Mouse (Mus musculus) forebrain, embryonic 14.5 days (tissue): ENCODE results near the gene Arid4a. TPM values are rescaled to one million over a fixed set of nuclear protein-coding genes. Genes with fewer than 3 reads are reported as not detected.
"Not testable (repeated sequence)": the region's sequence is repeated elsewhere in the genome, so short reads cannot be mapped to it uniquely, and the experiment has no call there.

Experiments
- ATAC-seq: fragments of 200-750 bp; cut with Nextera tagmentation; 2 replicates; pipeline ENCODE4 v1.8.0; 2017; ENCODE audit warnings: mild to moderate bottlenecking, moderate library complexity
- DNase-seq: peaks from one replicate; pipeline ENCODE4 v3.0.0-alpha.2; 2015; ENCODE audit warnings: low spot score
- H3K27ac ChIP-seq: fragments of 300-500 bp; sonication (generic); 2 replicates; pipeline ENCODE4 v1.5.1; 2014; ENCODE audit warnings: low read depth, mild to moderate bottlenecking, control low read depth, low read length, moderate library complexity
- H3K27me3 ChIP-seq: fragments of 300-500 bp; sonication (generic); replicated peaks from 2 replicates; pipeline ENCODE4 v1.6.1; 2014; ENCODE audit warnings: low read length, control low read depth, mixed read lengths; ENCODE audit not compliant: control insufficient read depth, insufficient read depth
- H3K36me3 ChIP-seq: fragments of 300-500 bp; sonication (generic); 2 replicates; pipeline ENCODE4 v1.6.1; 2014; ENCODE audit warnings: low read length, control low read depth; ENCODE audit not compliant: control insufficient read depth, insufficient read depth
- H3K4me1 ChIP-seq: fragments of 300-500 bp; sonication (generic); 2 replicates; pipeline ENCODE4 v1.6.1; 2014; ENCODE audit warnings: antibody characterized with exemption, low read length, control low read depth; ENCODE audit not compliant: control insufficient read depth, insufficient read depth
- H3K4me2 ChIP-seq: fragments of 300-500 bp; sonication (generic); 2 replicates; pipeline ENCODE4 v1.6.1; 2014; ENCODE audit warnings: mild to moderate bottlenecking, control low read depth, low read length
- H3K4me3 ChIP-seq: fragments of 300-500 bp; sonication (generic); 2 replicates; pipeline ENCODE4 v1.5.1; 2014; ENCODE audit warnings: low read depth, low read length, control low read depth
- H3K9ac ChIP-seq: fragments of 300-500 bp; sonication (generic); 2 replicates; pipeline ENCODE4 v1.6.1; 2014; ENCODE audit warnings: mild to moderate bottlenecking, low read length, control low read depth, moderate library complexity
- H3K9me3 ChIP-seq: fragments of 300-500 bp; sonication (generic); replicated peaks from 2 replicates; pipeline ENCODE4 v1.6.1; 2016; ENCODE audit warnings: low read length, control low read depth, mixed read lengths; ENCODE audit not compliant: control insufficient read depth
- WGBS: fragments of 180-500 bp; shearing (Covaris S2); extraction: QIAGEN DNeasy Blood & Tissue Kit; methylation state at CpG from one replicate; pipeline ENCODE4 v1.1.7; 2014; 5-methylcytosine and 5-hydroxymethylcytosine counted together
- polyA plus RNA-seq: library from polyadenylated mRNA; unstranded; fragments of >200 nt; fragmentation: Nextera tagmentation; extraction: Ambion mirVana; gene quantifications from 2 replicates; pipeline ENCODE4 v1.2.1, GENCODE M21; 2014

Gene Arid4a
- polyA plus RNA-seq, 1 experiment from 2014 or later = 34.1 TPM

GRCm38 (mm10) chr12:71053031-71053430 is 37.2 kb downstream of the Arid4a start:
- no peaks in the 10 kb centered on the region for H3K9me3 ChIP-seq
- H3K27me3 ChIP-seq = no peaks in the 10 kb centered on the region
- H3K27ac ChIP-seq = no peak overlapping the region
- ATAC-seq (no peak), DNase-seq (peak; percentile 6)
- H3K9ac ChIP-seq = no peak overlapping the region
- no peak overlapping the region for H3K4me2 ChIP-seq
- peaks cover 5% of the 10 kb centered on the region; the same call in 1 of the 2 replicates for H3K36me3 ChIP-seq
- peaks cover 18% of the 10 kb centered on the region for H3K4me1 ChIP-seq
- 62% methylated on average over 1 of the region's 1 CpGs for WGBS
- H3K4me3 ChIP-seq = no peak overlapping the region

DNA sequence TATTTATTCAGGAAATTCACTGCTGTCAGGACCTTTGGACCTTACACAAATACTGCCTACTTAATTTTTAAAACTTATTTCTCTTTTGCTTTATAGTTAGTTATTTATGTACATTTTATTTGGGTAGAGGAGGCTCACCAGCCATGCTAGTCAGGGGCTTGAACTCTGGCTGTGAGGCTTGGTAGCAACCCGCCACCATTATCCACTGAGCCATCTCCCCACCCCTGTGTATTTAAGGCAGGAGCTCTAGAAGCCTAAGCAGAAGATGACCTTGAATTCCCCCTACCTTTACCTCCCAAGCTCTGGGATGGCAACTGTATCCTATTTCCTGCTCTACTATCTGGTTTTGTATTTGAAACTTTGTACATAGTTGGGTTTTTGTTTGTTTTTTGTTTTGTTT is 37.7 kb downstream of the Arid4a start:
- ATAC-seq (no peak), DNase-seq (no peak)
- H3K27me3 ChIP-seq = no peaks in the 10 kb centered on the region
- no peak overlapping the region for H3K9ac ChIP-seq
- H3K36me3 ChIP-seq = peaks cover 5% of the 10 kb centered on the region; the same call in 1 of the 2 replicates
- H3K4me2 ChIP-seq = no peak overlapping the region
- no peak overlapping the region for H3K27ac ChIP-seq
- no peak overlapping the region for H3K4me3 ChIP-seq
- WGBS = 93% methylated on average over 1 of the region's 1 CpGs
- peaks cover 18% of the 10 kb centered on the region for H3K4me1 ChIP-seq
- no peaks in the 10 kb centered on the region for H3K9me3 ChIP-seq

DNA sequence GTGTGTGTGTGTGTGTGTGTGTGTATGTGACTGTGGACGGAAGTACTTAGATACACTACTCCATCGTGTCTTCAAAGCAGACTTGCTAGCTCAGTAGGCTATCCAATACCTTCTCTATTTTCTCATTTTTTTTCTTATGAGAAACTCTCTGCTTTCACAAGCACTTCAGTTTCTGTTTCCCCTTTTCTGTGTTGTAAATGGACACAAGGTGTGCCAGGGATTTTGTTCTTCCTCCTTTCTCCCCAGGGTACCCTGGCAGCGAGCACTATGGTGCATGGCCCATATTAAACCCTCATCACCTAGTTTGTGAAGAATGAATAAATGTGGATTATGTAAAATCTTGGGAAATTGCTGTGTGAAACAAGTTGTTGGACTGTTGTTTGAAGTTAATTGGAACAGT is 39.7 kb downstream of the Arid4a start:
- H3K9me3 ChIP-seq = no peaks in the 10 kb centered on the region
- no peak overlapping the region for H3K9ac ChIP-seq
- H3K4me2 ChIP-seq = no peak overlapping the region
- WGBS = 91% methylated on average over 3 of the region's 3 CpGs
- ATAC-seq = no peak
- peaks cover 11% of the 10 kb centered on the region; the same call in 1 of the 2 replicates for H3K36me3 ChIP-seq
- H3K4me3 ChIP-seq = no peak overlapping the region
- peaks cover 7% of the 10 kb centered on the region; the same call in 1 of the 2 replicates for H3K4me1 ChIP-seq
- no peak for DNase-seq
- H3K27ac ChIP-seq = no peak overlapping the region
- H3K27me3 ChIP-seq = no peaks in the 10 kb centered on the region

DNA sequence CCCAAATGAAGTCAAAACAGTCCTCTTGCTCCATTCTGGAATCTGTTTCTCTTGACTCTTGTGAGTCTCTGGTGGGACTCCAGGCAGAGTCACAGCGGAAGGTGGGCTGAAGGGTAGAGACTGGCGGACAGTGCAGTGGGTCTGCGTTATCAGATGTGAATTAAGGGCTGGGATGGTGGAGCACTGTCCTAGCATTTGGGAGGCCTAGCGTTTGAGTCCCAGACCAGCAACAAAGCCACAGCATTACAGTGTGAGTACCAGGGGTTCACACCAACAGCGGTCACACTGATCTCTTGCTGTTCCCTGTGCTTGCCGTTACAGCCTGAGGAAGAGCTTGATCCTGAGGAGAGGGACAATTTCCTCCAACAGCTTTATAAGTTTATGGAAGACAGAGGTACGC is 44.0 kb downstream of the Arid4a start:
- WGBS = 96% methylated on average over 7 of the region's 7 CpGs
- DNase-seq (no peak), ATAC-seq (no peak)
- H3K27ac ChIP-seq = no peak overlapping the region
- peaks cover 48% of the 10 kb centered on the region for H3K36me3 ChIP-seq
- no peak overlapping the region for H3K4me3 ChIP-seq
- H3K27me3 ChIP-seq = no peaks in the 10 kb centered on the region
- H3K4me2 ChIP-seq = no peak overlapping the region
- no peaks in the 10 kb centered on the region for H3K9me3 ChIP-seq
- H3K4me1 ChIP-seq = no peaks in the 10 kb centered on the region
- H3K9ac ChIP-seq = no peak overlapping the region

DNA sequence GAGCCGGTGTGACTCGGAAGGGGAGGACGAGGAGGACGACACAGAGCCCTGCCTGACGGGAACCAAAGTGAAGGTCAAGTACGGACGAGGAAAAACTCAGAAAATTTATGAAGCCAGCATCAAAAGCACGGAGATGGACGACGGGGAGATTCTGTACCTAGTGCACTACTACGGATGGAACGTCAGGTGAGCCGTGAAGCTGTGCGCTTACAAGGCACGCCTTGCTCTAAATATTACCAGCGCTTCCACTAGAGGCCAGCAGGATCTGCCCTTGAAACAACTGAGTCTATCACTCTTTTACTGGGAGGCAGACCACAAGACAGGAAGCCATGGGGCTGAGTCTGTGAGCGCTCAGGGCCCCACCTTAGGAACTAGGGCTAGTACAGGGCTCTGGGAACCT is 54.1 kb downstream of the Arid4a start:
- no peak overlapping the region for H3K9ac ChIP-seq
- DNase-seq (no peak), ATAC-seq (no peak)
- H3K27me3 ChIP-seq = no peaks in the 10 kb centered on the region
- H3K36me3 ChIP-seq = peaks cover 87% of the 10 kb centered on the region
- no peak overlapping the region for H3K27ac ChIP-seq
- H3K4me1 ChIP-seq = no peaks in the 10 kb centered on the region
- no peak overlapping the region for H3K4me2 ChIP-seq
- H3K9me3 ChIP-seq = no peaks in the 10 kb centered on the region
- 95% methylated on average over 17 of the region's 17 CpGs for WGBS
- H3K4me3 ChIP-seq = no peak overlapping the region

DNA sequence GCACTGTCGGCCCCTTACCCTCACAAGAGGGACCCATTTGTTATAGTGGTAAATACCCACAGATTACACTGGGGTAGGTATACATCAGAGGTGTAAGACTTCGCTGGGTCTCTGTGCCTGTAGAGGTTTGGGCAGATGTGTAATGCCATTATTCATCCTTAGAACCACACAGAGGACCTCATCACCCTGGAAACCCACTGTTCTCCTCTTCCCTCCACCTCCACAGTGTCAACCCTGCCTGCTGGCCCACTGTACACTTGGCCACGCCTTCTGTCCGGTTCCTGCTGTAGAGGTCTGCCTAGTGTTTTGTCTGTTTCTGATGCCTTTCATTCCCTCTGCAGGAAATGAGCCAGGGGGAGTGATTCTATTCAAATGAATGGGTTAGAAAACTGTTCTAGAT is 56.3 kb downstream of the Arid4a start:
- no peak for DNase-seq
- ATAC-seq = no peak
- Histone ChIP-seq H3K4me1 (no peaks in the 10 kb centered on the region), H3K9me3 (no peaks in the 10 kb centered on the region), H3K4me2 (no peak overlapping the region), H3K27me3 (no peaks in the 10 kb centered on the region), H3K36me3 (peaks cover 90% of the 10 kb centered on the region), H3K4me3 (no peak overlapping the region), H3K27ac (no peak overlapping the region), H3K9ac (no peak overlapping the region)
- WGBS = 85% methylated on average over 4 of the region's 4 CpGs

- DNase-seq = peak; percentile 61
- WGBS = 60% methylated on average over 12 of the region's 12 CpGs
- no peak overlapping the region; the same call in 1 of the 2 replicates for H3K27ac ChIP-seq
- H3K9ac ChIP-seq = no peak overlapping the region
- no peaks in the 10 kb centered on the region for H3K4me1 ChIP-seq
- no peaks in the 10 kb centered on the region for H3K9me3 ChIP-seq
- H3K27me3 ChIP-seq = no peaks in the 10 kb centered on the region
- H3K4me3 ChIP-seq = no peak overlapping the region
- H3K36me3 ChIP-seq = peaks cover 79% of the 10 kb centered on the region
- no peak overlapping the region for H3K4me2 ChIP-seq
- peak; percentile 86; the same call in 1 of the 2 replicates for ATAC-seq
These were observed 57.4 kb downstream of the Arid4a start for GRCm38 (mm10) chr12:71073113-71073730.

DNA sequence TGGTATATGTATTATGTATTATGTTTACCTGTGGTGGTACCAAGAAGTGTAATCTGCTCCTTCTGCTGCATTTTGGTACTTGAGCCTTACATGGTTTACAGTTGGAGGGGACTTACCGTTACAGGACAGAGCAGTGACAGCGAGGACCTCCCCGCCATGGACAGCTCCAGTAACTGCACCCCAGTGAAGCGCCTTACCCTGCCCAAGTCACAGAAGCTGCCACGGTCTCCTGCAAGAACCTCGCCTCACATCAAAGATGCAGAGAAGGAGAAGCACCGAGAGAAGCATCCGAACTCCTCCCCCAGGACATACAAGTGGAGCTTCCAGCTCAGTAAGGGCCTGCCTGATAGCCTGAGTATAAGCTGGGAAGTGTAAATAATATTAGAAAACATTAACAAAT is 70.5 kb downstream of the Arid4a start:
- Histone ChIP-seq H3K4me2 (no peak overlapping the region), H3K4me1 (no peaks in the 10 kb centered on the region), H3K27me3 (no peaks in the 10 kb centered on the region), H3K4me3 (no peak overlapping the region), H3K36me3 (peaks cover 21% of the 10 kb centered on the region), H3K27ac (no peak overlapping the region), H3K9me3 (no peaks in the 10 kb centered on the region), H3K9ac (no peak overlapping the region)
- ATAC-seq (no peak), DNase-seq (no peak)
- WGBS = 92% methylated on average over 8 of the region's 8 CpGs

GRCm38 (mm10) chr12:71104275-71104674 is 88.5 kb downstream of the Arid4a start:
- DNase-seq, H3K9me3 ChIP-seq, H3K9ac ChIP-seq, H3K27ac ChIP-seq, H3K27me3 ChIP-seq, H3K4me2 ChIP-seq, H3K4me1 ChIP-seq, ATAC-seq, H3K4me3 ChIP-seq, H3K36me3 ChIP-seq: not testable (repeated sequence)
- WGBS = 93% methylated on average over 4 of the region's 4 CpGs
